Mouse (Mus musculus): ENCODE results near the gene Gm17387.

GRCm38 (mm10) chr7:140989022-140989421 lies 39.9 kb upstream of the Gm17387 start:
- TF ChIP-seq CTCF (IDR thresholded peaks at IDR 0.05; ENCODE audit: insufficient read depth, low read length) (no peak), POLR2A (IDR thresholded peaks at IDR 0.05; ENCODE audit: borderline replicate concordance, extremely low read depth, low read depth, low read length) (no peak)
